Mouse (Mus musculus) B cell, adult (primary cell): Measurements from ENCODE around the gene Rassf5. TPM values are rescaled to one million over a fixed set of nuclear protein-coding genes. Genes with fewer than 3 reads are reported as not detected.

Experiments used
- total RNA-seq: library from RNA; stranded (reverse); gene quantifications from 4 replicates; pipeline ENCODE4 v1.2.4, GENCODE M21; 2023; ENCODE audit not compliant: inconsistent age

Rassf5 gene
- 126 to 131 TPM (median 128 TPM) in 4 replicates for total RNA-seq

GRCm38 (mm10) chr1:131245089-131245856 is at the start of gene Rassf5:
Rassf5 (minus strand) TSS chr1:131245258.

GRCm38 (mm10) chr1:131279456-131279776 is 34.4 kb upstream of the Rassf5 start, which contains the start of gene Ikbke:
Ikbke (minus strand) TSS chr1:131279606.

GRCm38 (mm10) chr1:131153018-131153629 is 91.9 kb downstream of the Rassf5 start, which contains the start of gene Eif2d:
Eif2d (plus strand) TSS chr1:131153181.

GRCm38 (mm10) chr1:131138191-131139016 is 106.7 kb downstream of the Rassf5 start, which contains the start of gene Dyrk3:
Dyrk3 (minus strand) TSS chr1:131138340.

Other genes with a start within 250 kb of the Rassf5 start
- gene Il10, start 225.4 kb downstream of the Rassf5 start, total RNA-seq: 2.0 to 2.8 TPM (median 2.4 TPM) in 4 replicates
- gene Mapkapk2, start 147.4 kb downstream of the Rassf5 start, total RNA-seq: 99.3 to 101 TPM (median 100 TPM) in 4 replicates
- 30.8 to 40.6 TPM (median 37.6 TPM) in 4 replicates for gene Dyrk3, start 106.9 kb downstream of the Rassf5 start, total RNA-seq
- 36.5 to 44.6 TPM (median 41.4 TPM) in 4 replicates for gene Eif2d, start 92.1 kb downstream of the Rassf5 start, total RNA-seq
- 17.1 to 29.0 TPM (median 24.8 TPM) in 4 replicates for gene Ikbke, start 34.3 kb upstream of the Rassf5 start, total RNA-seq